Mouse (Mus musculus) erythroblast, adult 5-6 weeks (primary cell): ENCODE measurements around the gene Smg9. TPM values are rescaled to one million over a fixed set of nuclear protein-coding genes. Genes with fewer than 3 reads are reported as not detected.

Experiments
- ATAC-seq: replicated peaks from 2 replicates; pipeline ENCODE4 v1.8.0; 2016; ENCODE audit warnings: moderate number of reproducible peaks, mild to moderate bottlenecking, moderate TSS enrichment, inconsistent platforms; ENCODE audit not compliant: poor library complexity, low FRiP score, severe bottlenecking
- total RNA-seq, 2 experiments: library from RNA; stranded (forward) in 1 of 2; stranded (reverse) in 1 of 2; fragments of 150-400 nt in 1 of 2; fragments of 200-764, 138-1000 nt in 1 of 2; gene quantifications; 2 replicates each; pipeline versions ENCODE4 v1.2.3 to v1.2.4; 2015 to 2017; ENCODE audit warnings: low replicate concordance in 2 of 2

The Smg9 gene
- total RNA-seq, 2 experiments from 2014 or later, result 9.6 to 13.3 TPM

DNA sequence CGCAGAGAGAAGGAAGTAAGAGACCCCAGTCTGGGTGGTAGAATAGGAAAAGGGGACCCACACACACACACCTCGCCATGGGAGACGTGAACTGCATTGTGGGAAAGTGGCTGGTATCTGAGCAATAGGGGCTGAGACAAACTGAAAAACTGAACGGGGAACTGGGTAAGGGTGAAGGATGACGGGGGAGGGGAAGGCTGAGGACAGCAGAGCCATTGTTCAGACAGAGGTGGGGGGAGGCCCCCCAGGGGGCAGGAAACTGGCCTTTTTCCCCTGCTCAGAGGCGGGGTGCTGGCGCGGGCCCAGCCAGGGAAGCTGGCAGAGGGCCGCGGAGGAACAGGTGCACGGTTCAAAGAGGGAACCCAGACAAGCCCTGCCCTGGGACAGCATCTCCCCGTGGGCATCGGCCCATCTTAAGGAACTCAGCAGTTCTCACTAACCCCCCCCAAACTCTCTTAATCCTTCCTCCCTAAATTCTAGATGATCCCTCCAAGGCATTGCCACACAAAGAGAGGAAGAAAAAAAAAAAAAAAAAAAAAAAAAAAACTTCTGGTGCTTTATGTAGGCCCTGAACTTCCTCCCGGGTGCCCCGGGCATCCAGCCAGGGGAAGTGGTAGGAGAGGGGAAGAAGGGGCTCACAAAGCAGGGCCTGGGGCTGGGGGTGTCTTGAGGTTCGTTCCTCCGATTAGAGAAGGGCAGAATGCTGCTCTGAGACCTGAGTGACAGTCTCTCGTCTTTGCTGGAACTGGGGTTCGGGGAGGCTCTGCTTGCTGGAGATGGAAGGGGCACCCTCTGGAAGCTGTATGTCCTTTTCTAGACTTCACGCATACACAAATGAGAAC is 25.7 kb upstream of the Smg9 start:
- no peak for ATAC-seq

DNA sequence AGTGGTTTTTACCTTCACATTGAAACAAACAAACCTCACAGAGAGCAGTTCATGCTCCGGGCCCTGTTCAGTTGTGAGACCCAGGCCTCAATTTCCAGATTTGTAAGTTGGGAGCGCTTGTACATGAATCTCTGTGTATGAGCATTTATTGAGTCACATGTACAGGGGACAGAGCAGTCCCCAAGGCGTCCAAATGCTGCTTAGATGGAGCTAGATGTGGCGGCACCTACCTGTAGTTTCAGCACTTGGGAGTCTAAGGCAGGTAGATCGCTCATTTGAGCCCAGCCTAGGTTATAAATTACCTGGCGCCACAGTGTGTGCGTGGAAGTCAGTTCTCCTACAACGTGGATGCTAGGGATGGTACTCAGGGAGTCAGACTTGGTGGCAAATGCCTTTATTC is 23.0 kb upstream of the Smg9 start:
- ATAC-seq, result no peak

DNA sequence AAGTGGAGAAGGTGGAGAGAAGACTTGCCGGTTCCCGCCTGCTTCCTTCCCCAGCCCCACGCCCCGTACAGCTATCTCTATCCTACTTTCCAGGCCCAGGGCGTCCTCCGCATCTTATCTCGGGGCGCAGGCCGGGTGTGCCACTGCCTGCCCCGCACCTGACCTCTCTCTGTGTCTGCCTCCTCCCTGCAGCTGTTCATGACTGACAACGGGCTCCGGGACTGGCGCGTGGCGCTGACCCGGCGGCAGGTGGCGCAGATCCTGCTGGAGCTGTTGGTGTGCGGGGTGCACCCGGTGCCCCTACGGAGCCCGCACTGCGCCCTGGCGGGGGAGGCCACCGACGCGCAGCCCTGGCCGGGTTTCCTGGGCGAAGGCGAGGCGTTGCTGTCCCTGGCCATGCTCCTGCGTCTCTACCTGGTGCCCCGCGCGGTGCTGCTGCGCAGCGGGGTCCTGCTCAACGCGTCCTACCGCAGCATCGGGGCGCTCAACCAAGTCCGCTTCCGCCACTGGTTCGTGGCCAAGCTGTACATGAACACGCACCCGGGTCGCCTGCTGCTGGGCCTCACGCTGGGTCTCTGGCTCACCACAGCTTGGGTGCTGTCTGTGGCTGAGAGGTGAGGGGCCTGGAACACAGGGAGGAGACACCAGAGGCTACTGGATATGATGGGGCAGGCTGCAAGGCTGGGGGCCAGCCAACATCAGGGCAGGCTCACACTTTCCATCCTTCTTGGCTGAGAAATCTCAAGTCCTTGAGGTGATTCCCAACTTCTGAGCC is 22.1 kb upstream of the Smg9 start:
- ATAC-seq, result peak; percentile 84

DNA sequence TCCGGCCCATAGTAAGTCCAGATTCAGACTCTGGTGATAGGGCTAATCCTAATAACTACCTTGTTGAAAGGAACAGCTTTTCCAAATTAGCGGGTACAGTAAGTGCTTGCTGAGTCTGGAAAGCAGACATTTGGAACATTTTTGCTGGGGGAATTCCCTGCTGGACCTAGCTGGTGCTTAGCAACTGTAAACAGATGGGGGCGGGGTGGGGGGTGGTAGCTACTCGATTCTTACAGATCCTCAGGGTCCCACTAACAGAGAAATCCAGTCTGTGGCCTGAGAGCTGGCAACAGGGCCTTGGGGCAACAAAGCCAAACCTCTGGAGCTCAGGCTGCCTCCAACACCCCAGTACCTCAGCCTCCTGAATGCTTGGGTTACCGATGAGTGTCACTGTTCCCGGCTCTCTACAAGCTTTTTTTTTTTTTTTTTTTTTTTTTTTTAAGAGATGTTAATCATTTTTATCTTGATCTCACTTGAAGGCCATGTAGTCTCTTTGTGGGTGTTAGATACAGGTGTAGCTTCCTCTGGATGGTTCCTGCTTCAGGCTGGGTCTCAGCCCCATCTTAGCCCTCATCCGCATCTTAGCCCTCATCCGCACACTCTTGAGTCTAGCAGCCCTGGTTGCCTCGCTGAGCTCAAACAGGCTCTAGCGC is 21.2 kb upstream of the Smg9 start:
- no peak for ATAC-seq

DNA sequence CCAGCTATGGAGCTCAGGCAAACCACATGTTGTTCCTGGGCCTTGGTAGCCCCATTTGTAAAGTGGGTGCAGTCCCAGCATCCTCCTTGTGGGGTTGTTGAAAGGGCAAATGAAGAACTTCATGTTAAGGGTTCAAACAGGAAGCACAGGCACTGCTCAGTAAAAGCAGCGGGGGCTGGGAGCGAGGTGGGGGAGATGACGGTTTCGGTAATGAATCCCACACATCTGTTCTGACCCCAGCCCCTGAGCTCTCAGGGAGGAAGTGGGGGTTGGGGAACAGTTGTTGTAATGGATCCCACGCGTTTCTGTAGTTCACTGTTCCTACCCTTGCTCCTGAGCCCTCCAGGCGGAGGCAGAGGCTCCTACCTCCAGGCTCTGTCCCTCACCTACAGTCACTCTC is 19.5 kb upstream of the Smg9 start:
- ATAC-seq, result no peak

DNA sequence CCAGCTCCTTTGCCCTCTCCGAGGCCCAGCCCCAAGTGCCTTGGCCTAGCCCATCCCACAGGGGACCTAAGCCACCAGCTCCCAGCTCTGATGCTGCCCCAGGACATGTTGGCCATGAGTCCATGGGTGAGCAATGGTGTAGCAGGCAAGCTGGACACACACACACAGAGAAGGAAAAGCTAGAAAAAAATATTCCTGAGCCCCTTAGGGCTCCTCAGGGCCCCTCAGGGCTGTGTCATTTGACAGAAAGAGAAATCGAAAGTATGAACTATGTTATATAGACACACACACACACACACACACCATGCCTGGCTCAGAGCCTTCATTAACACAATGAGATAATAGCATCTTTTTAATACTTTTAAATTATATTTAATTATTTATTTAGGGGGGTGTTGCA is 19.0 kb upstream of the Smg9 start:
- no peak for ATAC-seq

DNA sequence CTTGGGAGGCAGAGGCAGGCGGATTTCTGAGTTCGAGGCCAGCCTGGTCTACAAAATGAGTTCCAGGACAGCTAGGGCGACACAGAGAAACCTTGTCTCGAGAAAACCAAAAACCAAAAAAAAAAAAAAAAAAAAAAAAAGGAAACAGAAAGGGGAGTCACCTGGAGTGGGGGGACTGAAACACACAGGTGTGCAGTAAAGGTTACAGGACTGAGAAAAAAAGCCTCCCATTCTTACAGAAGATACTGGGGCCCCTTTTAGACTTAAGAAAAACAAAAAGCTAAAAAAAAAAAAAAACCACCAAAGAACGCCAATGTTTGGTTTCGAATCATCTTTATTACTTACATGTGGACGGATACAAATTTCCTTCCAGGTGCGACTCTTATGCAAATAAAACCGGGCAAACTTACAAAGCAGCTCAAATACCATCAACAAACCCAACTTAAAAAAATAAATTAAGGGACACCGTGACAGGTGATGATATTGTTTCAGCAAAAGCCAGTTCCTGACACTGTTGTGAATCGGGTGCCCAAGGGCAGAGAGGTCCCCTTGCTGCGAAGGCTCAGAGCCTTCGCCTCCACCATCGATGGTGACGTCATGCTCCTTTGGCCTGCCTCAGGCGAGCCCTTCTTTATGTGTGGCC is 16.6 kb upstream of the Smg9 start:
- no peak for ATAC-seq

DNA sequence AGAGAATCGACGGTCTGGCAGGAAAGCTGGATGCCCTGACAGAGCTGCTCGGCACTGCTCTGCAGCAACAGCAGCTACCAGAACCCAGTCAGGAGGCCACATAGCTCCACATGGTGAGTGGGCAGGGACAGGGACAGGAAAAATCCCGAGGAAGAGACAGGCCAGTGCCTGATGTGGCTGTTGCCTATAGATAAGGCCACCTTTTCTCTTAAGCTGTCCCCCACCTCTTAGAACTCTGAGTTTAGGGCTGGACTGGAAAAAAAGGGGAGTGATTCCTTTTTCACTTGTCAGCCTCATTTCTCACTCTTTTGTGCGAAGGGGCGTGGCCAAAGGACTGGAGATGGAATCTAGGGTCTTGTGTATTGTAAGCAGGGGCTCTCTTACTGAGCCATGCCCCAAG is 15.3 kb upstream of the Smg9 start:
- 0 out of 2 replicates have a peak, but pooled peaks have one; percentile 10 for ATAC-seq

DNA sequence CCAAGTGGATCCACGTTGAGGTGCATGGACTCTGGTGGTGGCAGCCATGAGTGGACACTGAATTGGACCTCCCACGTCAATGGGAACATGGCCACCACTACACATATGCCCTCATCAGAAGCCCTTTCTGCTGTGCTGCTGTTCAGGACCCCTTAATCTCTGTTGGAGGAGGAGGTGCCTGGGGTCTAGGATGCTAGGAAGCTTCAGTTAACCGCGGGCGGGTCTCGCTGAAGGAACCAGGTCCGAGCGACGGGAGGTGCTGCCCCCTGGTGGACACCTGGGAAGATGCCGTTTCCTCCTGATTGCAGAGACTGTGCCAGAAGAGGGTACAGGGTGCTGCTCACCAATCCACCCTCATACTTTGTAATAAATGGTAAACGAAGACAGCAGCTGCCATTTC is 14.6 kb upstream of the Smg9 start:
- ATAC-seq, result peak; percentile 47

DNA sequence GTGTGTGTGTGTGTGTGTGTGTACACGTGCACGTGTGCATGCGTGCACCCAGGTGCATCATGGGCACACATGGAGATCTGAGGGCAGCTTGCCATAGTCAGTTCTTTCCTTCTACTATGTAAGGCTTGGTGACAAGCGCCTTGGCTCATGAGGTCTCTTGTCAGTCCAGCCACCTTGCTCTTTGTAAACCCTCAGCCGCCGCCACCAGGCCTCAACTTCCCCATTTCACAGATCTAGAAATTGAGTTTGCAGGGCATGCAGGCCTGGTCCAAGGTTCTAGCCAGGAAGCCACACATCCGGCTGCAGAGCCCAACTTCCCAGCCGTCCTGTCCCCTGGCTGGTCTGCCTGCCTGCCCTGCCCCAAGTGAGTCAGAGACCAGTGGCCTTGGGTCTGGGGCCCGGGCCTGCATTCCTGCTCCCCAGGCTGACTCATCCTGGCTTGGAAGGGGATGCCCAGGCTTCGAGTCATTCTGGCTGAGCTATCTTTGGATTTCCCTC is 12.3 kb upstream of the Smg9 start:
- ATAC-seq, result no peak

DNA sequence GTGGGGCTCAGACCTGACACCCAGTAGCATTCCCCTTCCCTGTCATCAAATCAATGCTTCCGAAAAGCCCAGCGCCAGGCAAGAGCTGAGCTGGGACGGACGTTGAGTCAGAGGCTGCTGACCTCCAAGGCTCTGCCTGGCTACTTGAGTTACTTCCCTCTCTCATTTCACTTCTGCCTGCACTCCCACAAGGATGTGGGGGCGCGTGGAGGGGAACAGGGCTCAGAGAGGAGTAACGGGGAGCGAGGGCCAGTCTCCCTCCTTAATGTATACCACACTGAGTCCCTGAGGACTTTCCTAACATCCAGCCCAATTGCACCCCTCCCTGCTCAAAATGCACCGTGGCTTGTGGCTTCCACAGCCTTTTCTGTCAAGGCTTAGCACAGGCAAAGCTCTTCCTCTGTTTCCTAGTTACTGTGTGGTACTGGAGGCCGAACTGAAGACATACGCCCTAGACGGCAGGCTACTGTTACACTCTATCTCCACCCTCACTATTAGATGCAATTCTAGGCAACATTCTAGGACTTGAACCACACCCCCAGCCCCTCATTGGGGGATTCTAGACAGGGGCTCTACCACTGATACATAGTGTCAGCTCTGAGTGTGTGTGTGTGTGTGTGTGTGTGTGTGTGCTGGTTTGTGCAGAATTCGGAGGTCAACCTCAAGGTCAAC is 9.8 kb upstream of the Smg9 start:
- no peak for ATAC-seq

DNA sequence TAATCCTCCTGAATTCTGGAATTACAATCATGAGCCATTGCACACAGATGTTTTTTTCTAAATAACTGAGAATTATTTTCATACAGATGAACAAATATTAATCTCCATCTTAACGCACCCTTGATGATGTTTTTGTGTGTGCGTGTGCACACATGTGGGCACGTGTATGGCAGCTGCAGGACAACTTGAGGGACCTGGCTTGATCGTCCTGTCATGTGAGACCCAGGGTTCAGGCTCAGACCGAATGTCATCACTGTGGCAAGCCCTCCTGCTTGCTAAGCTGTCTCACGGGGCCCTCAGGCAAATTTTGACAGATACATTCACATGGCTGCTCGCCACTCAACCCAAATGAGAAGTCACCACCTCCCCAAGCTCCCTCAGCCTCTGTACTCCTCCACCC is 8.9 kb upstream of the Smg9 start:
- no peak for ATAC-seq

DNA sequence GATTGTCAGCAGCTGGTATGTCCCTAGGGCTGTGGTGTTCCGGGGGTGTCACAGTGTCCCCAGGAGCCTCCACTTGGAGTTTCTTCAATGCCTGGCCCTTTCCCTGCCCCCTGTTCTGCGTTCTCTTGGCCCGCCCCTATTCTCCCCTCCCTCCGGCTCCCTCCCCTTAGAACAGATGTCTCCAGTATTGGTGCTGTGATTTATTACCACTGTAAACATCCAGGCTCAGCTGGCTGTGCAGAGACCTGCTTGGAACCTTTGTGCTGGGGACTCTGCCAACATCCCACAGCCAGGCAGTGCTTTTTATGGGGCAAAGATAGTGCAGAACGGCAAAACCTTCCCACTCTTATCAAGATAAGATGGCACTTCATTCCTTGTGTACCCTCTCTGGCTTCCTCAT is 8.3 kb upstream of the Smg9 start:
- no peak for ATAC-seq

DNA sequence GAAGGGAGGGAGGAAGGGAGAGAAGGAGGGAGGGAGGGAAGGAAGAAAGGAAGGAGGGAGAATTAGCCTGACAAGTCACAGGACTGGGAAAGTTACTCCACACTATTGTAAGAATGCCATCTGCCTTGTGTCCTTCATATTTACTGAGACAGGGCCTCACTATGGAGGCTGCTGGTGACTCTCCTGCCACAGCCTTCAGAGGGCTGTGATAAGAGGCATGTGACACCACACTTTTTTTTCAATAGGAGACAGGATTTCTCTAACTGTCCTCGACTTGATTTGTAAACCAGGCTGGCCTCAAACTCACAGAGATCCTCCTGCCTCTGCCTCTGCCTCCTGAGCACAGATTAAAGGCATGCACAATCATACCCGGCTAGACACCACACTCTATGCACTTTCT is 7.7 kb upstream of the Smg9 start:
- no peak for ATAC-seq

DNA sequence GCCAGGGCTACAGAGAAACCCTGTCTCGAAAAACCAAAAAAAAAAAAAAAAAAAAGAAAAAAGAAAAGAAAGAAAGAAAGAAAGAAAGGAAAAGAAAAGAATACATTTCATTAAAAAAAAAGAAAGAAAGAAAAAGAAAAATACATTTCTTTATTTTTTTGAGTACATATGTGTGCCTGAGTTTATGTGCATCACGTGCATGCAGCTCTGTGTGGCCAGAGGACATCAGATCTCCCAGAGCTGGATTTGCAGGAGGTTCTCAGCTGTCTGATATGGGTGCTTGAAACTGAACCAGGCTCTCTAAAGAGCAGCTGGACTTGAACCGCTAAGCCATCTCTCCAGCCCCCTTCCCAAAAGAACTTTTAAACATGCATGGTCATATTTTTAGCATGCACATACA is 5.4 kb upstream of the Smg9 start:
- no peak for ATAC-seq

DNA sequence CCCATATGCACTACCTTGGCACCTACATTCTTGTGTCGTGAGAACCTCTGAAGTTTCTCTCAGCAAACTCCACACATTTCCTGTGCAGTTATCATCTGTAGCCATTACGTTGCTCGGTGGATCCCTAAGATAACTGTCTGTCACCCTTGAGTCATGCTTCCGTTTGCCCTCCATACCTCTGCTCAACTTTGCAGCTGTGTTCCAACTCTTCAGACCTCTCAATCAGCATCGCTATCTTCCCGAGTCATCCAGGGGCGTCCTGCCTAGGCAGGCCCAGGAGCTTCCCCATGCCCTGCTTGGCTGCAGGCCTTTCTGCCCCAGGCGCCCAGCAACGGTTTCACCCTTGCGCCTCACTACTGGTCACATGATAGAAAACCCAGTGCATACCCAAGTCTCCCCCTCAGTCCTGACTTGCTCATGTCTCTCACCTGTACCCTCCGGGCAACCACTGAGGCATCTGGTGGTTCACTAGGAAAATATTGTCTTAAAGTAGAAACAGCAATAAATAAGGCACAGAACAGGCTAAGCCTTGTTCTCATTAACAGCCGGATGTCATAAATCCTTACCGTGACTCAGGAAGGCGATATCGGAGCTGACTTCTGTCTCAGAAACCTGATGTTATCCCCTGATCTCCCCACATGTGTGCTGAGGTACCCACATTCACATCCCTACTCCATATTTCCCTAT is 4.8 kb upstream of the Smg9 start:
- ATAC-seq, result peak; percentile 24

DNA sequence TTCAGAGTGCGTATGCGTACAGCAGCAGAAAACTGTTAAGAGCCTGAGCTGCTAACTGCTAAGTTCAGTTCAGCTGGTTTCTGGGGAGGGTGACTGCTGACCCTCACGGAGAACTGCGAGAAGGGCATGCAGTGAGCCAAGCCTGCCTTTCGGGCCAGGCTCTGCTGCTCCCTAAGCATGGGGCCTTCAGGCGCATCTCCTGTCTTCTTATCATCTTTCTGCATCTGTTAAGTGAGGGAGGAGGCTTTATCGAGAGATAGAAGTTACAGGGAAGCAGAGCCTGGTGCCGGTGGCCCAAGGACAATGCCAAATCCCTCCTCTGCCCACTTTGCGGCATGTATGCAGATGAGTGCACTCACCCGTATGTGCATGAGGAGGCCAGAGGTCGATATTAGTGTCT is 2.6 kb upstream of the Smg9 start:
- peak; percentile 25; the same call in 1 of the 2 replicates for ATAC-seq

DNA sequence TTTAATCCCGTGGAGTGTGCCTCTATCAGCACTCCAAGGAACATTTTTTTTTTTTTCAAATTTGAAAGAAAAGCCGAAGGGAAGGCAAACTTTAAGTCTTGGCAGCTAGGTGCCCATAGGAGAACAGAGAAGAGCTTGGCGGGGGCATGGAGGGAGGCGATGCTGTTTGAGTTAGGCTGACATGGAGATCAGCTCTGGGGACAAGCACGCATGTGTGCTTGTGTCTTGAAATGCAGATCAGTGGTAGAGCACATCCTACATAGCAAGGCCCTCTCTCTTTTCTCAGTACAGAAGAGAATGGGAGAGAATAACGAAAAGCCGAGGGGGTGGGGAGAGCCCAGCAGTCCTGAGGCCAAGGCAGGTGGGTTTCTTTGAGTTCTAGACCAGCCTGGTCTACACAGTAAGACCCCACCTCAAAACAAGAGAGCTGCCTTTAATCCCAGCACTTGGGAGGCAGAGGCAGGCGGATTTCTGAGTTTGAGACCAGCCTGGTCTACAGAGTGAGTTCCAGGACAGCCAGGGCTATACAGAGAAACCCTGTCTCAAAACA is 980 bp upstream of the Smg9 start:
- ATAC-seq, result no peak

DNA sequence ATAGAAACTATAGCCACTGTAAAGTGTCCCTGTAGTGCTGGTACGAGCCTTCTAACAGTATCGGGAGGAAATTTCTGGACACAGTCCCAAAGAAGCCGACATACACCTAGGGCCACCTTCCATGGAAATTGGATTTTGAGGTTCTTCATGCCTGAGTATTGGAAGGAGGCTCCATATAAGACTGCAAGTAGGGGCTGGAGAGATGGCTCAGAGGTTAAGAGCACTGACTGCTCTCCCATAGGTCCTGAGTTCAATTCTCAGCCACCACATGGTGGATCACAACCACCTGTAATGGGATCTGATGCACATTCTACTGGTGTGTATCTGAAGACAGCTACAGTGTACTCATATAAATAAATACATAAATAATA is 648 bp downstream of the Smg9 start:
- ATAC-seq, result peak; percentile 10
